Mouse (Mus musculus) inflammation-experienced regulatory T-cells (primary cell): ENCODE results near the gene Prss42. TPM values are rescaled to one million over a fixed set of nuclear protein-coding genes. Genes with fewer than 3 reads are reported as not detected.

ENCODE experiments used
- polyA plus RNA-seq, 2 experiments: library from polyadenylated mRNA; unstranded; fragments of 100-300 nt; shearing (Covaris generic); gene quantifications; one replicate each; pipeline ENCODE4 v1.2.1; 2017

Prss42 gene
- not detected for polyA plus RNA-seq

DNA sequence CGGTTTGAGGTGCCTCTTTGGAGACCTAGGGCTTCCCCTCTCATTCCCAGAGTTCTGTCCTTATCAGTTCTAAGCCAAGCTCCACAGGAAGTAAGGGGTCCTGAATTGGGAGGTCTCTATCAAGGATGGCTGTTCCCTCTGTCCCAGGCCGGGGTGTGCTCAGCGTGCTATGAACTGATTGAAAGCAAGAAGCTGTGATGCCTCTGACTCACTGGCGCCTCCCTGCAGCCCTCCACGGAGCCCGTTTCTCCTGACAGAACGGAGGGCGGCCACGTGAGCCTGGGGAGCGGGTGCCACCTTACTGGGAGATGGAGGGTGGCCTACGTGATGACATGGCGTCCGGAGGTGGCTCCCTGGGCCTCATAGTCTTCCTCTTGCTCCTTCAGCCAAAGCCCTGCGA is at the start of gene Prss42:
Prss42 (plus strand) TSS at position 301 of the 400 bp plus-strand sequence.

DNA sequence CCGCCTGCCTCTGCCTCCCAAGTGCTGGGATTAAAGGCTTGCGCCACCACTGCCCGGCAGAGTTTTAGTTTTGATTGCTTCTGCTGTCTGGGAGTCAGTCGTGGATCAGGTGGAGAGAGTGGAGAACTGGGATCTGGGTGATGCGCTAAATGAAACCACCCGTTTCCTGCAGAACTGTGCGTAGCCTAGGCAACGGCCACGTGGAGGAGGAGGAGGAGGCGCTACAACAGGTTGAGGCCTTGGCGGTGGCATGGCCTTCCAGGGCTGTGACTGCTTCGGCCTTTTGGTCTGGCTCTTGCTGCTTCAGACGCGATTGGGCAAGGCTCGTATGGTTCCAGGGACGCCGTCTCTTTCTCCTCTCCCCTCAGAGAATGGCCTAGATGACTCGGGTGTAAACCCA is 15.8 kb downstream of the Prss42 start, which contains the start of gene Prss44:
Prss44 (plus strand) TSS at position 206 of the 400 bp plus-strand sequence.

GRCm38 (mm10) chr9:110826390-110826789 is 28.4 kb downstream of the Prss42 start, which contains the start of gene Prss43:
TSS of gene Prss43 (plus strand) at chr9:110826690.

DNA sequence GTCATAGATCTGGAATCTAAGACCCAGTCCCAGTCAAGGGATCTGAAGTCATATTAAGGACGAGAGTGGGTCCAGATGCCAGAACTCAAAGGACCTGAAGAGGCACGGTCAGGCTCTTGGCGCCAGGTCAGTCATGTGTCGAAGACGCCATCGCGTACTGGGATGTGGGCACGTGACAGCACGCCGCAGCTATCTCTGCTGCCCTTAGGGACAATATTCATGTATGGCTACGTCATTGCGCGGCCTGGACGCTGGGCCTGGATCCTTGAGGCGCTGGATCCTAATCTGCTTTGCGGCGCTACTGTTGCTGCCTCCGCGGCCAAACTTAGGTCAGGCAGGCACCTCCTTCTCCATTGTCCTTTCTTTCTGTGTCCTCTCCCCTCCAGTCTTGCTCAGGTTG is 36.4 kb downstream of the Prss42 start, which contains the start of gene Prss45:
Prss45 (plus strand) TSS at position 178 of the 400 bp plus-strand sequence.

GRCm38 (mm10) chr9:110844206-110844605 is 46.2 kb downstream of the Prss42 start, which contains the start of gene Prss46:
TSS of gene Prss46 (plus strand) at chr9:110844506.

Other genes starting within 250 kb of the Prss42 start
- gene Nradd, start 173.7 kb upstream of the Prss42 start, polyA plus RNA-seq, result 1 to 10 TPM; 3.2 to 6.3 TPM
- gene Nbeal2, start 144.0 kb upstream of the Prss42 start, polyA plus RNA-seq, result 10 to 100 TPM; 56.2 to 73.8 TPM
- 100 to 1,000 TPM; 254 to 258 TPM for gene Ccdc12, start 141.7 kb upstream of the Prss42 start, polyA plus RNA-seq
- gene Myl3, start 56.3 kb upstream of the Prss42 start, polyA plus RNA-seq, result not detected
- under 1 TPM; 0.07 to 0.29 TPM for gene Pth1r, start 51.0 kb upstream of the Prss42 start, polyA plus RNA-seq
- 1 to 10 TPM in 1 of 2 experiments, under 1 TPM in 1; 0.34 to 2.1 TPM for gene Prss44, start 15.8 kb downstream of the Prss42 start, polyA plus RNA-seq
- gene Prss43, start 28.5 kb downstream of the Prss42 start, polyA plus RNA-seq, result 1 to 10 TPM in 1 of 2 experiments, under 1 TPM in 1; 0.18 to 1.1 TPM
- gene Prss45, start 36.4 kb downstream of the Prss42 start, polyA plus RNA-seq, result under 1 TPM in 1 of 2 experiments, not detected in 1; 0.86 TPM
- gene Prss46, start 46.3 kb downstream of the Prss42 start, polyA plus RNA-seq, result not detected
- gene Prss50, start 59.8 kb downstream of the Prss42 start, polyA plus RNA-seq, result 1 to 10 TPM in 1 of 2 experiments, not detected in 1; 4.2 TPM
- gene Als2cl, start 81.7 kb downstream of the Prss42 start, polyA plus RNA-seq, result 10 to 100 TPM; 26.1 to 71.3 TPM
- gene Tmie, start 81.9 kb downstream of the Prss42 start, polyA plus RNA-seq, result 10 to 100 TPM in 1 of 2 experiments, 1 to 10 TPM in 1; 6.9 to 19.3 TPM
- under 1 TPM in 1 of 2 experiments, not detected in 1; 0.81 TPM for gene Fam240a, start 118.7 kb downstream of the Prss42 start, polyA plus RNA-seq
- 1 to 10 TPM in 1 of 2 experiments, under 1 TPM in 1; 0.45 to 4.4 TPM for gene Tdgf1, start 148.0 kb downstream of the Prss42 start, polyA plus RNA-seq
- under 1 TPM; 0.17 to 0.19 TPM for gene Lrrc2, start 153.4 kb downstream of the Prss42 start, polyA plus RNA-seq
- gene Rtp3, start 192.4 kb downstream of the Prss42 start, polyA plus RNA-seq, result not detected
- gene Ltf, start 221.1 kb downstream of the Prss42 start, polyA plus RNA-seq, result under 1 TPM in 1 of 2 experiments, not detected in 1; 0.65 TPM